In the genomic region with DNA sequence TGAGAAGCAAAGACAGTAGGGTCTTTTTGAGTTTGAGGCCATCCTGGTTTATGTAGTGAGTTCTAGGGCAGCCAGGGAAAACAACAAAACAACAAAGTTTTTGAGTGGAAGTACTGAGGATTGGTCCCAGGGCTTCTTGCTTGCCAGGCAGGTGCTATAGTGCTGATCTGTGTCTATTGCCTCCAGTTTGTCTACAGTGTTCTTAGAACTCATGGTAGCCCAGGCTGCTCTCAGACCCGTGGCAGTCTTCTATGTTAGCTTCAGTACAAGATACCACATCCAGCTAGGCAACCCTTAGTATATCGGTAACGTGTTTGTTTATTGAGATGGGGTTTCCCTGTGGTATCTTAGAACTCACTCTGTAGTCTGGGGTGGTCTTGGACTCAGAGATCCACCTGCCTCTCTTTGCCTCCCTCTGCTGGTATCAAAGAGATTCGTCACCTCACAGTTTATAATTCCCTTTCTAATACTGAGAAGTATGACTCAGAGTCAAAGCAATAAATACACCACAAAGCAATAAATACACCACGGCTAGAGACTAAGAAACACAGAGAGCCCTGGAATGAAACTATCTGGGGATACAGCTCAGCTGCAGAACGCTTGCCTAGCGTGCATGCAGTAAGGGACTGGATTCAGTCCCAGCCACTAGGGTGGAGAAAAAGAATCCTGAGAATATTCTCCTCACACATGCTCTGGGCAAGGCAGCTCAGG, we compare ENCODE assay signal across 8 mouse cellular contexts. TPM values are rescaled to one million over a fixed set of nuclear protein-coding genes. Genes with fewer than 3 reads are reported as not detected.
DNase-seq lines count a peak whose midpoint lies in the region; ATAC-seq and TF ChIP-seq lines count a peak whose summit lies in the region.

No protein-coding gene starts in this region.

- intact Hi-C loops in left cerebral cortex, postnatal 25 days (cut with DNase I) = loop anchor here (5.0 kb wide), 1 partner anchor 51 kb away; a partner anchor contains a TSS

- DNase-seq in cerebellum, adult 2 months = peak in 1 of 2 experiments; percentile 54
- DNase-seq in cerebellum, adult 9-11 months = no peak
- DNase-seq in left cerebral cortex, postnatal 25 days (ENCODE audit: low spot score in 2 of 2) = peak; percentile 32 to 69
- DNase-seq in left cerebral cortex, adult 8-10 months (ENCODE audit: low spot score in 2 of 2) = no peak
- peak; percentile 33 for DNase-seq in limb, embryonic 14.5 days (ENCODE audit: low spot score)
- DNase-seq in testis, postnatal 10 days (ENCODE audit: low spot score) = no peak
- DNase-seq in right cerebral cortex, postnatal 4 days = no peak

- no peaks in the 10 kb centered on the region for H3K27me3 ChIP-seq in cerebellum, adult 2 months (ENCODE audit: control insufficient read depth, insufficient read depth, low read length)
- no peaks in the 10 kb centered on the region for H3K27me3 ChIP-seq in limb, embryonic 14.5 days (ENCODE audit: control insufficient read depth, insufficient read depth, low read length)

- peaks cover 31% of the 10 kb centered on the region for H3K4me1 ChIP-seq in cerebellum, adult 2 months (ENCODE audit: control insufficient read depth, insufficient read depth, low read length)
- H3K4me1 ChIP-seq in limb, embryonic 14.5 days (ENCODE audit: control insufficient read depth, insufficient read depth, low read length) = peaks cover 11% of the 10 kb centered on the region

- peak; percentile 53 for ATAC-seq in activated CD4-positive, CD25-positive, alpha-beta regulatory T cell, adult 4 months
- ATAC-seq in limb, embryonic 14.5 days (ENCODE audit: low FRiP score, low read depth) = peak; percentile 75

- H3K9me3 ChIP-seq in limb, embryonic 14.5 days (ENCODE audit: control insufficient read depth, low read length) = no peaks in the 10 kb centered on the region

- 24% methylated on average over 7 of the region's 7 CpGs for WGBS in cerebellum, adult 2 months
- 32% methylated on average over 7 of the region's 7 CpGs for WGBS in limb, embryonic 14.5 days

- H3K4me2 ChIP-seq in limb, embryonic 14.5 days (replicated peaks; ENCODE audit: low read depth, low read length, severe bottlenecking) = no peak overlapping the region

- TF ChIP-seq CTCF in cerebellum, adult 2 months (IDR thresholded peaks at IDR 0.05; ENCODE audit: borderline replicate concordance, insufficient read depth, low read depth, low read length) = peak; percentile 50; the same call in 1 of the 2 replicates

- H3K36me3 ChIP-seq in limb, embryonic 14.5 days (ENCODE audit: control insufficient read depth, insufficient read depth, low read length) = no peaks in the 10 kb centered on the region

- no peak overlapping the region for H3K4me3 ChIP-seq in cerebellum, adult 2 months (replicated peaks; ENCODE audit: insufficient read depth, low read depth, low read length)
- H3K4me3 ChIP-seq in limb, embryonic 14.5 days (replicated peaks; ENCODE audit: low read length) = no peak overlapping the region

- no peak overlapping the region for H3K9ac ChIP-seq in limb, embryonic 14.5 days (ENCODE audit: low read depth, low read length, severe bottlenecking)

- peak overlapping the region; percentile 41; the same call in 1 of the 2 replicates for H3K27ac ChIP-seq in cerebellum, adult 2 months (ENCODE audit: insufficient read depth, low read length)
- H3K27ac ChIP-seq in limb, embryonic 14.5 days (replicated peaks; ENCODE audit: low read depth, low read length) = 0 out of 2 replicates have a peak overlapping the region, but pooled peaks have one; percentile 52

- no peak for TF ChIP-seq POLR2A in cerebellum, adult 2 months (IDR thresholded peaks at IDR 0.05; ENCODE audit: borderline replicate concordance, insufficient read depth, low read length)
- no peak for TF ChIP-seq POLR2A in limb, embryonic 14.5 days (IDR thresholded peaks at IDR 0.05; ENCODE audit: borderline replicate concordance, extremely low read depth, insufficient read depth, insufficient read length)

RNA-seq across cellular contexts. Expression of a gene that starts 51.1 kb away (rescaled TPM):
- 122 and 132 TPM in 2 replicates for polyA plus RNA-seq in cerebellum, adult 2 months (2012; rRNA removed)
- 100 to 1,000 TPM; 120 to 127 TPM for total RNA-seq in left cerebral cortex, postnatal 25 days (2021)
- total RNA-seq in left cerebral cortex, adult 8-10 months (2022) = 100 to 1,000 TPM; 109 to 129 (median 121) TPM
- 10 to 100 TPM; 21.3 TPM for polyA plus RNA-seq in activated CD4-positive, CD25-positive, alpha-beta regulatory T cell, adult 4 months (2017; shearing (Covaris generic))
- 56.1 and 75.6 TPM in 2 replicates for polyA plus RNA-seq in limb, embryonic 14.5 days (2012; rRNA removed)
- polyA plus RNA-seq in limb, embryonic 14.5 days (2014; fragmentation: Nextera tagmentation; extraction: Ambion mirVana) = 63.2 and 68.6 TPM in 2 replicates

Comparison
In these comparisons a context has a peak if more than half of its experiments do, and no peak if none do; other contexts are left out.
1. DNase-seq: peak in left cerebral cortex, postnatal 25 days (2 of 2) and limb, embryonic 14.5 days (single experiment); none in cerebellum, adult 9-11 months (single experiment), left cerebral cortex, adult 8-10 months (0 of 2), testis, postnatal 10 days (single experiment) and right cerebral cortex, postnatal 4 days (single experiment).